Mouse (Mus musculus) T-cell, adult 2 months (primary cell): ENCODE measurements around the gene Lrrc30.

Experiments
- DNase-seq: peaks from one replicate; pipeline ENCODE4 v3.0.0; 2022; ENCODE audit warnings: low spot score

The Lrrc30 gene

DNA sequence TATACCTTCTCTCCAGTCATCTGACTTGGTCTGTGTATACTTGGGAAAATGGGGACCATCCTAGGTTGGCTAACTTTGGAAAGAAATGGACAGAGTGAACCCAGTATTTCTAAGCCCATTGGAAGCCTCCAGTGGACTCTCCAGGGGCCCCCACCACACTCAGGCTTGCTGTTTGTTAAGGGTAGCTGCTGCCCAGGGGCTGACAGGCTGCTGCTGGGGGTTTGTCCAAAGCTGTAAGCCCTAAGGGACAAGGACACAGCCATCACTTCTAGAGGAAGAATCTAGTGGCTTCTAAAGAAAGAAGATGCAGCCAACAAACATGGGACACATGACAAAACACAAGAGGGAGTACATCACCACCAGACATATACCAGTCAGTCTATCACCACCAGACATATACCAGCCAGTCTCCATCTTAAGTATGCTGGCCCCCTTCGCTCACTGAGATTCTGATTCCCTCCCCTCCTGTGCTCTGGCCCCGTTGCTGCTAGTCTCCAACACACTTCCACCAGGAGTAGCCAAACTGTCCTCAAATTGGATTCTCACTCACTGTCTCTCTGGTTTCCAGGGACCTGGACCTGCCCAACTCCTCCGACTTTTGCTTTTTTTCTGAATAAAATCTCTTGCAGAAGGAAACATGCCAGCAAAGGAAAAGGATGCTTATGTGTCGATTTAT lies 49.7 kb downstream of the Lrrc30 start:
- DNase-seq, result no peak

GRCm38 (mm10) chr17:67581839-67582238 lies 50.7 kb downstream of the Lrrc30 start:
- DNase-seq, result no peak
